Mouse (Mus musculus) retina, postnatal 1 day (tissue): ENCODE results near the gene Thsd7a.

Source experiments
- DNase-seq: peaks from one replicate; pipeline ENCODE4 v3.0.0-alpha.2; 2012

The Thsd7a gene

DNA sequence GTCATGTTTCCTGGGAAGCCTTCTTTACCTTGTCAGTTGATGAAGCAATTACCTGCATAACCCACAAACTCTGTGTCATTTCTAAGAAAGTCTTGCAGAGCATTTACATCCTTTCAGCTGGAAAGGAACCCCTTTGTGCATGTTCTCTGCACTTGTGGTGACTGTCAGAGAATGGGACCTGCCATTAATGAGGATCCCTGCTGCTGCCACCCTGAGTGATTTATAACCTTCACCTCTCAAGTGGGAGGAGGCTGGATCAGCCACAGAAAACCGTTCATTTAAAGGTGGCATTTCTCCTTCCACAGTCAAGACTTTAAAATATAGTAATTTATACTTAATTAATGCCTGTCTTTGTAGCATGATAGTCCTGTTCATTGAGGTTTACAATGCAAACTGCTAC lies 99.6 kb downstream of the Thsd7a start:
- no peak for DNase-seq

- DNase-seq, result peak; percentile 29
These were observed 120.5 kb downstream of the Thsd7a start for GRCm38 (mm10) chr6:12628637-12629246.

DNA sequence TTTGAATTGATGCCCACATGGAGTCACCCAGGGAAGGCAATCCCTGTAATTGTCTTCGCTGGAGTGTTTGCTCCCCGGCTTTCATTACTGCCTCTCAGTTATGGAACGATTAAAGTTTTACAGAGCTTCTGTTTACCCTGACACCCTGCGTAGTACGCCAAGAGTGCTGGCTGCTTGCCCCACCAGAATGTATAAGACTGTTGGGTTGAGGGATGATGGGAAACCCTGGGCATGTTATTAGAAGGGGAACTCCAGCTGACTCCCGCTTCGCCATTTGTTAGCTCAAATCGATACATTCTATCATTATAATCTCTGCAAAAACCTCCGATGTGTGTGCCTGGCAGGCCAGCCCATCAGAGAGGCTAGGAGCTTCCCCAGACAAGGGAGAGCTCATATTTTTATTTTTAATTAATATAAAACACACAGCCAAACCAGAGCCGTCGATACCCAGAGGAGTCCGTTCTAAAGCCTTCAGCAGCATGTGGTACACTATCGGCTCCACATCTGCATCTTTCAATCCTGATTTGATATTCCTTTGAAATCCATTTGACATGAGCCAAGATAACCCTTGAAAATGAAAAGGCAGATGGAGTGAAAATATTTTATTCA lies 142.5 kb downstream of the Thsd7a start:
- DNase-seq, result no peak

DNA sequence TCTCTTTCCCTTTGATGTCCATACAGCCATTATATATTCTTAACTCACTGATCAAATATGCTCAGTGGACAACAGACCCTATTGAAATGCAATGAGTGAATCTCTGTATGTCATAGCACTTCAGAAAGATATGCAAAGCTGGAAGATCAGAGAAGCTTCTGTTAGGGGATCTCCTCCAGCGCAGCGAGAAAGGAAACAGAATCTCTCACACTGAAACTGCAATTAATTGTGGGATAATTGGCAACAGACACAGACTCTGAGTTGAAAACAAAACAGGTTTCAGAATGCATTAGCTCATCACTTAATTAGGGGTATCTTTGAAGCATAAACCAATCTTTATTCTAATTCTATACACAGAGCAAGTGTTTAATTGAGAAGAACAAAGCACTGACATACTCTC lies 146.3 kb downstream of the Thsd7a start:
- DNase-seq, result peak; percentile 89

- DNase-seq, result no peak
These were observed 147.0 kb downstream of the Thsd7a start for GRCm38 (mm10) chr6:12602161-12602560.

DNA sequence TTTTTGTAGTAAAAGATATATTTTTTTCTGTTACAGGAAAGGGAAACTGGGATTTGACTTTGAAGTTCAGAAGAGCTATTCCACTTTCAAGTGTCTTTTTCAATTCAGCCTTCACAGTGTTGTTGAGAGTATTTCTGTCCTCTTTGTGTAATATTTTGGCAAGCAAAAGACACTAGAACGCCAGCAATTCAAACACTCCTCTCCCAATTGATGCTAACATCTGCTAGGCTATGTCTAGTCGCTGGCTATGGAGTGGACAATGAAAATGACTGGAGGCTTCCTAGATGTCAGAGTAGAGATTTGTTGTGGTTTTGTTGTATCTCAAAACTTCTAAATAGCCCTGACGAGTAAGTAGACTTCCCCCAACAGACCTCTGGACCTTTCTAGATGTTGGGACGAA lies 164.8 kb downstream of the Thsd7a start:
- no peak for DNase-seq

DNA sequence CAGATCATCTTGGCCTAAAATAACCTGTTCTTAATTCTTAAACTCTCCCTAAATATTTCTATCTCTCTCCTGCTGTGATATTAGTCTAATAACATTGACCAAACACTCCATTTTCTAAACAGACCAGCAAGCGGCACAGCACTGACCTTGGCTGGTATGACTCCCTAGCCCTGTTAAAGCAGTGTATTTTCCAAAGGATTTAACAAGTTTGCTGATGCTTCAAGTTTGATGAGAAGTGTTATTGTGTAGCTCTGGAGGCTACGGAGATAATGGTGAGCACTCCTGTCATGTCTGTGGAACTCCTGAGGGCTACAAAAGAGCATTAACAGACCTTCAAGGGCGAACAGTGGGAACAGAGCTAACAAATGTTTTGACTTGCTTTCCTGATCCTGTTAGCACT lies 168.1 kb downstream of the Thsd7a start:
- DNase-seq, result peak; percentile 12

DNA sequence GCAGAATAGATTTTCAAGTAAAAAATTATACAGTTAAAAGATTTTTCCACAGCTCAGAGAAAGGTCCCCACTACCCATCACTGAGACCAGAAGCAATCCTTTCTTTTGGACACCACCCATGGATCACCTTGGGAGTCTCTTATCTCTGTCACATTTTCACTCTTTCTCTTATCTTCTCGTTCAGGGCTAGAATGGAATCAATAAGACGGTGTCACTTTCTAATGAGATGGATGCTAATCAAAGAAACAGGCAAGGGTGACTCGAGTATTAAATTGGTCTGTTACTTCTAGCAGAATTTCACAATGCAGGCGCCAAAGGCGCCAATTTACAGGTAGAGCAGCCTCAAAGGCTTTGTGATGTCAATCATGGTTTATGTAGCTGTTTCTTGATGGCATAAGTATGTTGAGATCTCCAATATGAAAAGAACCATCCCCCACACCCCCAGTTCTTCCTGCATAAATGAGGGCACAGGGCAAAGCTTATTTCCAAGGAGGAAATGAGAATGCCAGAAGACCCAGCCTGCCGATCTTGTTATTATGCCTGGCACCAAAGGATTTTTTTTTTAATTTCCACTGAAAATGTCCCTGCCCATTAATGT lies 173.5 kb downstream of the Thsd7a start:
- DNase-seq, result no peak

DNA sequence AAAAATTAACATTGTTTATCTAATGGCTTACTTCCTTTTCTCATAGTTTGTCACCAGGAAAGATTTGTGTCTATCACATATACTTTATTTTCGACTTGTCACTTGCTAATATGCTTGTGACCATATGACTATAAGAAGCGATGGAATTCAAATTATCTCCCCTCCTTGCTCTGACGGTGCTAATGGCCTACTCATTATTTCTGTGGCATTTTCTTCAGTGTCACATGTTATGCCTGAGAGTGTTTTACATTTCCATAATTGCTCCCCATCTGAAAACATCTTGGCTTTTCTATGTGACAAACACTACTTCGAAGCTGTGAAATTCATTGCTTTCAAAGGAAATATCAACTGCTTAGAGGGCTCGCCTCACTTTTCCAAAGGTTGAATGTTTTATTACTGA lies 177.0 kb downstream of the Thsd7a start:
- DNase-seq, result no peak

DNA sequence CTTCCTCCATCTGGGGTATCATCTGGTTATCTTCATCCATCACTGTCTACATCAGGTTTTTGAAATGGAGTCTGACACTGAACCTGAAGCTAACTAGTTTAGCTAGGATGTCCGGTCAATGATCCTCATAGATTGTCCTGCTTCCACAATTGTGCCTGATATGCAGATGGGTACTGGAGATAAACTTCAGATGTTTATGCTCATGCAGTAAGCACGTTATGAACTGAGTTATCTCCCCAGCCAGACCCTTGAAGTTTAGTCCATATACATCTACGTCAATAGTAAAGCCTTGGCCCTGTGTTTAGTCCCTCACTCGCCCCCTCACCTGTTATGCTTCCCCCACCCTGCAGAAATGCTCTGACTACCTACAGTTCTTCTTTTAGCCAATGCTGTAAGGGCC lies 184.1 kb downstream of the Thsd7a start:
- no peak for DNase-seq

DNA sequence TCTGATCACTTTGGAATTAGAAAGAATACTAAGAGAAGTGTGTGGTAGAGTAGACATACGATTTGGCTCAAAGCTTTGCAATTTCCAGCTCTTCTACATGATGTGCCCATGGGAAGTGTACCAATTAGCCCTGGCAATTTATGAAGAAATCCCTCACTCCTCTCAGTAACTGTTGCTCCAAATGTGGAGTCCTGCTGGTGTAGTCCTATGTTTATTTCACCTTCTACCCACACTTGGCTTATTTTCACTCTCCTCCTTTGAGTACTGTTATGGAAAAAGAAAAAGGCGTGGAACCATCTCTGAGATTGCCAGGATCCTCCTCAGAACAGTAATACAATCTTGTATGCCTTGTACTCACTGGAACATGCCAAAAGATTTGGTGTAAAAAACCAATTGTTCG lies 186.9 kb downstream of the Thsd7a start:
- DNase-seq, result no peak

GRCm38 (mm10) chr6:12560500-12560899 lies 188.7 kb downstream of the Thsd7a start:
- DNase-seq, result peak; percentile 81

DNA sequence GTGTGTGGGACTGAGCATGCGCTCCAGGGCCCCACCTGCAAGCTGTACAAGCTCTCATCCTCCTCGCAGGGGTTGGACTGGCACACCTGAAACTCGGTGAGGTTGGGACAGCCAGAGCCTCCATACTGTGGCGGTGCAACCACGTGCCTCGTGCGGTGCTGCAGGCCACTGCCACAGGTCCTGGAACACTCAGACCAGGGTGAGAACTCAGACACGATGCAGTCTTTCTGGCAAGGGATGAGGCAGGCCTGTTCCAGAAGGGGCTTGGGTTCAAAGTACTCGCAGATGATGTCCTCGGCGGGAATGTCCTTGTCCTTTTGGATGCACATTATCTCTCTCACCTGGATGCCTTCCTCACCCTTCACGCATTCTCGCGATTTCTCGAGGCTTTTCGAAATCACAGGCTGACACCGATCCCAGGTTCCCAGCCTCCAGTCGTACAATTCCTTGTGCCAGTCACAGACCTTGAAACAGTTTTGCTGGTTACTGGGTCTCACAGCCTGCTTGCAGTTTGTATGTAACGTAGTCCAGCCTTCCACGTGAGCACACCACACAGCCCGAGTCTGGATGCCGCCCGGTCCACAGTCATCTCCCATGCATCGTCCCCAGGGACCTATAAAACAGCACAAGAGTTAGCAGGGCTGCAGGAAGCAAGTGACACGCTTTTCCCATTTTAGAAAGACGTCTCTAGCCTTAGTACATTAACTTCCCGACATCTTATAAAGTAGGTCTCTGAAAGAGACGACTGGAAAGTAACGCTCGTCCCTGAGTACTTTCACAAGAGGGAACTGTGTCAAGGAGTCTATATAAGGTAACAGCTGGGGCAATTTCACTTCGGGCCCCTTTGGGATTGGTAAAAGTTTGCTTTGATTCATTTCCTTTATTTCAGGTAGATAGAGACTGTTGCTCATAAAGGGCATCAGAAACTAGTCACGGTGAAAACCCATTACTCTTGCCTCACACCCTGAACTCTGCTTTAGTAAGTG lies 193.8 kb downstream of the Thsd7a start:
- DNase-seq, result no peak

GRCm38 (mm10) chr6:12551176-12551575 lies 198.0 kb downstream of the Thsd7a start:
- no peak for DNase-seq

GRCm38 (mm10) chr6:12550054-12550655 lies 199.1 kb downstream of the Thsd7a start:
- DNase-seq, result no peak

DNA sequence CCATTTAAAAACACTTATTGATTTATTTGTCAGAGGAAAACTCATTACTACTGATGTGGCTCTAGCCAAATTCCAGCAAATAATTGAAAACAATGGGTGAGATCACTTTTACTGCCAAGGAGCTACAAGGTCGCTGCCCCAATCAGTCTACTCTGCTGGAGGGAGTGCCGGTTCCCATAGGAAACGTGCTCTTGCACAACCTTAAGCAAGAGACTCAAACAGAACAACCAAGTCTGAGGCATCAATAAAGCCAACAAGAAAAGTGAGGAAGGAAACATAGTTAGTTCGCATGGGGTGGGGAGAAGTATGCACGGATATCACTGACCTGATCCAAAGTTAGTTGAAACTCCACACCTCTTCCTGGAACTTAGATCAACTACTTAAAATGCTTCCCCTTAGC lies 205.1 kb downstream of the Thsd7a start:
- DNase-seq, result peak; percentile 25

DNA sequence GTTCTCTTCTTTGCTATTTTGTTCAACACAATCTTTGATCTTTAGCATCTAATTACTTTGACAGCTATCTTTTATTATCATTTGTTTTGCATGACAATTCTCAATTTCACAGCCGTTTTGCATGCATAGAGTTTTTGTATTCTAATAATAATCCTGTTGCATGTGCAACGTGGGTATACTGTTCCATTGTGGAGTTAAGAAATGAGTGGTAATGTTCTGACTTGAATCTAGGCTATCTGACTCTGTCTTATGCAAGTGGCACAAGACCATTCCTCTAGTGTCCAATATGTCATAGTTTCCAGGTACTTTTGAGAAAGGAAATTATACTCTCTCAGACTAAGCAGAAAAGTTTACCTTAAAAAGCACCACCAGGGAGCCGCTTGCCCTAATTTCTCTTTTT lies 206.7 kb downstream of the Thsd7a start:
- DNase-seq, result no peak

GRCm38 (mm10) chr6:12519121-12519520 lies 230.1 kb downstream of the Thsd7a start:
- peak; percentile 91 for DNase-seq

DNA sequence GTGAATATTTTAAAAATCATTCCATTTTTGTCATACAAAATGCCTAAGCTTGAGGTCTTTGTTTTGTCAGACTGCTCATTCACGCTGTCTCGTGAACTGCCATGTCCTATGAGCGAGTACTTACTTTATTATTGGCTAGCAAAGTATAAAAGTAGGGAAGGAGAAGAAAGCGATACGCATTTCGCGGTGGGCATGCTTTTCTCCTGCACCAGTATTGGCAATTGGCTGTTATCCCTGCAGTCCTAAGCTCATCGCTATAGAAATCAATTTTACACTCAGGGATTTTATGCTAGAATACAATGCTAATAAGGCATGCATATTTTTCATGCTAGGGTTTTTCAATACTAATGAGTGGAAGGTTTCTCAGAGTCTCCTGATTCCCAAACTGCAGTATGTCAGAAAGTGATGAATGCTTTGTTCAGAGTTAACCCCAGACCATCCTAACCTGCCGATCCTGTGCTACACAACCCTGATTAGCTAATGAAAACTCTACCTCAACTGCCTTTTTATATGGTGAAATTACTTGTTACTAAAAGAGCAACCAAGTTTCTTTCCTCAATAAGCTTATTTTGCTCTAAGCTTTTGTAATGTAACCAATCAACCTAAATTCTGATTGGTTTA lies 230.8 kb downstream of the Thsd7a start:
- DNase-seq, result no peak

DNA sequence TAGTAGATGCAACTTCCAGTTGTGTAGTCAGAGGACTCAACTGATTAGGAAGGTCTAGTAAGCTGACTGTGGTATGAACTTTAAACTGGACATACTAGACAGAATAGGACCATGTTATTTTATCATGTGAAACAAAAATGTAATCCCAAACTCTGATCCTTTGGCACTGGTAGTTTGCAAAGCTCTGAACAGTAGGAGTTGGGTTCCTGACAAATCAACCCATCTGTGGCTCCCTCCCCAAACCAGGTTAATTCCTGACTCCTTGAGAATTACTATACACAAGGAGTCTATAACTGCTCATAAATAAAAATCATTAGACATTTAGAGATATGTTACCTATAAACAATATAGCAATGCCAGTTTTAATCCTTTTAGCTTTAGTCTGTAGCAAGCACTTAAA lies 231.5 kb downstream of the Thsd7a start:
- DNase-seq, result no peak

DNA sequence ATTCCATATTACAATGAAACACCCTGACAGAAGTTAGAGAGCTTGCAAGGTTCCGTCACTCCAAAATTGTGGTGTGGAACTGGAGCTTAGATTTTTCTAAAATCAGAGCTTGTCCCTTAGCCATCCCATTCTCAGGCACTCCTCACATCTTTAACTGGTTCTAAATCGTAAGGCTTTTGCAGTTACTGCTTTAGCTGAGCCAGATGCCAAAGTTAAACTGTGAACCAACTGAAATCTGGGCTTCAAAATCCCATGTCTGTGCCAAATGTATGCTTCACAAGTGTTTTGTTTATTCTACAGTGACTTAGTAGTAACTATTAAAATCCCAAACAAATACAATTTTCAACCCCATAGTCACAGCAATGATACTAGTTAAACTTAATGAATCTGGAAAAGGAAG lies 242.3 kb downstream of the Thsd7a start:
- DNase-seq, result no peak

- DNase-seq, result no peak
These were observed 245.3 kb downstream of the Thsd7a start for GRCm38 (mm10) chr6:12503867-12504266.

- DNase-seq, result no peak
These were observed 248.3 kb downstream of the Thsd7a start for GRCm38 (mm10) chr6:12500888-12501287.
